Mouse (Mus musculus) limb, embryonic 13.5 days (tissue): ENCODE results near the gene Ppm1a. TPM values are rescaled to one million over a fixed set of nuclear protein-coding genes. Genes with fewer than 3 reads are reported as not detected.

Experiments
- ATAC-seq: fragments of 200-750 bp; cut with Nextera tagmentation; 2 replicates; pipeline ENCODE4 v1.8.0; 2017; ENCODE audit warnings: low read depth, moderate number of reproducible peaks, moderate TSS enrichment; ENCODE audit not compliant: low FRiP score
- H3K27ac ChIP-seq: fragments of 300-500 bp; sonication (generic); 2 replicates; pipeline ENCODE4 v1.5.1; 2015; ENCODE audit warnings: inconsistent platforms, mild to moderate bottlenecking, moderate library complexity
- H3K27me3 ChIP-seq: fragments of 300-500 bp; sonication (generic); 2 replicates; pipeline ENCODE4 v1.6.1; 2015; ENCODE audit warnings: mild to moderate bottlenecking, inconsistent platforms
- H3K36me3 ChIP-seq: fragments of 300-500 bp; sonication (generic); 2 replicates; pipeline ENCODE4 v1.6.1; 2015; ENCODE audit warnings: inconsistent platforms, mild to moderate bottlenecking, moderate library complexity
- H3K4me1 ChIP-seq: fragments of 300-500 bp; sonication (generic); 2 replicates; pipeline ENCODE4 v1.6.1; 2015; ENCODE audit warnings: inconsistent platforms
- H3K4me2 ChIP-seq: fragments of 300-500 bp; sonication (generic); replicated peaks from 2 replicates; pipeline ENCODE4 v1.6.1; 2015; ENCODE audit warnings: inconsistent platforms, mild to moderate bottlenecking, moderate library complexity
- H3K4me3 ChIP-seq: fragments of 300-500 bp; sonication (generic); 2 replicates; pipeline ENCODE4 v1.5.1; 2015; ENCODE audit warnings: moderate library complexity, mild to moderate bottlenecking, inconsistent platforms
- H3K9ac ChIP-seq: fragments of 300-500 bp; sonication (generic); 2 replicates; pipeline ENCODE4 v1.6.1; 2015; ENCODE audit warnings: mild to moderate bottlenecking, inconsistent platforms
- H3K9me3 ChIP-seq: fragments of 300-500 bp; sonication (generic); 2 replicates; pipeline ENCODE4 v1.6.1; 2016; ENCODE audit warnings: inconsistent platforms
- WGBS: fragments of 180-500 bp; shearing (Covaris S2); methylation state at CpG from one replicate; pipeline ENCODE4 v1.1.7; 2015; 5-methylcytosine and 5-hydroxymethylcytosine counted together
- polyA plus RNA-seq: library from polyadenylated mRNA; unstranded; fragments of >200 nt; fragmentation: Nextera tagmentation; extraction: Ambion mirVana; gene quantifications from 2 replicates; pipeline ENCODE4 v1.2.1, GENCODE M21; 2015

The Ppm1a gene
- polyA plus RNA-seq, 1 experiment from 2014 or later = 44.7 TPM

GRCm38 (mm10) chr12:72786986-72787385 is 29.7 kb downstream of the Ppm1a start:
- Histone ChIP-seq H3K4me2 (no peak overlapping the region), H3K27ac (no peak overlapping the region), H3K36me3 (peaks cover 47% of the 10 kb centered on the region), H3K4me3 (no peak overlapping the region), H3K4me1 (no peaks in the 10 kb centered on the region), H3K9me3 (no peaks in the 10 kb centered on the region), H3K27me3 (no peaks in the 10 kb centered on the region), H3K9ac (no peak overlapping the region)
- no peak for ATAC-seq
- WGBS = 89% methylated on average over 4 of the region's 4 CpGs

GRCm38 (mm10) chr12:72790538-72790937 is 33.3 kb downstream of the Ppm1a start:
- 77% methylated on average over 7 of the region's 7 CpGs for WGBS
- H3K27ac ChIP-seq = no peak overlapping the region
- H3K9ac ChIP-seq = no peak overlapping the region
- H3K27me3 ChIP-seq = no peaks in the 10 kb centered on the region
- no peaks in the 10 kb centered on the region for H3K4me1 ChIP-seq
- no peak for ATAC-seq
- peaks cover 52% of the 10 kb centered on the region for H3K36me3 ChIP-seq
- H3K9me3 ChIP-seq = no peaks in the 10 kb centered on the region
- no peak overlapping the region for H3K4me2 ChIP-seq
- no peak overlapping the region for H3K4me3 ChIP-seq

- Histone ChIP-seq H3K27me3 (no peaks in the 10 kb centered on the region), H3K9ac (no peak overlapping the region), H3K27ac (no peak overlapping the region), H3K9me3 (no peaks in the 10 kb centered on the region), H3K36me3 (peaks cover 47% of the 10 kb centered on the region), H3K4me2 (no peak overlapping the region), H3K4me1 (no peaks in the 10 kb centered on the region), H3K4me3 (no peak overlapping the region)
- no peak for ATAC-seq
- WGBS = 78% methylated on average over 11 of the region's 11 CpGs
These were observed 35.3 kb downstream of the Ppm1a start for GRCm38 (mm10) chr12:72792320-72793091.

GRCm38 (mm10) chr12:72793983-72794382 is 36.7 kb downstream of the Ppm1a start:
- Histone ChIP-seq H3K9ac (no peak overlapping the region), H3K4me2 (no peak overlapping the region), H3K27ac (no peak overlapping the region), H3K36me3 (peaks cover 47% of the 10 kb centered on the region), H3K4me1 (no peaks in the 10 kb centered on the region), H3K4me3 (no peak overlapping the region), H3K27me3 (no peaks in the 10 kb centered on the region), H3K9me3 (no peaks in the 10 kb centered on the region)
- no peak for ATAC-seq
- 93% methylated on average over 8 of the region's 8 CpGs for WGBS

GRCm38 (mm10) chr12:72809798-72810197 is 52.5 kb downstream of the Ppm1a start:
- no peaks in the 10 kb centered on the region for H3K36me3 ChIP-seq
- 82% methylated on average over 6 of the region's 6 CpGs for WGBS
- no peaks in the 10 kb centered on the region for H3K4me1 ChIP-seq
- peaks cover 4% of the 10 kb centered on the region; the same call in 1 of the 2 replicates for H3K9me3 ChIP-seq
- H3K9ac ChIP-seq = no peak overlapping the region
- no peak overlapping the region for H3K4me3 ChIP-seq
- H3K27ac ChIP-seq = no peak overlapping the region
- H3K27me3 ChIP-seq = no peaks in the 10 kb centered on the region
- ATAC-seq = no peak
- H3K4me2 ChIP-seq = no peak overlapping the region

GRCm38 (mm10) chr12:72811588-72811987 is 54.3 kb downstream of the Ppm1a start:
- Histone ChIP-seq H3K9me3 (peaks cover 4% of the 10 kb centered on the region; the same call in 1 of the 2 replicates), H3K4me3 (no peak overlapping the region), H3K9ac (no peak overlapping the region), H3K4me2 (no peak overlapping the region), H3K27ac (no peak overlapping the region), H3K27me3 (no peaks in the 10 kb centered on the region), H3K4me1 (no peaks in the 10 kb centered on the region), H3K36me3 (no peaks in the 10 kb centered on the region)
- no peak for ATAC-seq
- 84% methylated on average over 3 of the region's 3 CpGs for WGBS

GRCm38 (mm10) chr12:72820940-72821431 is 63.7 kb downstream of the Ppm1a start:
- 5% methylated on average over 24 of the region's 24 CpGs for WGBS
- Histone ChIP-seq H3K36me3 (no peaks in the 10 kb centered on the region), H3K4me2 (peak overlapping the region; percentile 82), H3K9ac (peak overlapping the region; percentile 57; the same call in 1 of the 2 replicates), H3K9me3 (no peaks in the 10 kb centered on the region), H3K27me3 (peaks cover 13% of the 10 kb centered on the region), H3K27ac (peak overlapping the region; percentile 44), H3K4me3 (peak overlapping the region; percentile 48), H3K4me1 (peaks cover 11% of the 10 kb centered on the region; the same call in 1 of the 2 replicates)
- ATAC-seq = peak; percentile 93

- H3K27me3 ChIP-seq = peaks cover 13% of the 10 kb centered on the region
- peaks cover 11% of the 10 kb centered on the region; the same call in 1 of the 2 replicates for H3K4me1 ChIP-seq
- H3K9ac ChIP-seq = peak overlapping the region; percentile 57; the same call in 1 of the 2 replicates
- H3K27ac ChIP-seq = peak overlapping the region; percentile 44; the same call in 1 of the 2 replicates
- H3K9me3 ChIP-seq = no peaks in the 10 kb centered on the region
- 29% methylated on average over 6 of the region's 6 CpGs for WGBS
- peak overlapping the region; percentile 82 for H3K4me2 ChIP-seq
- no peaks in the 10 kb centered on the region for H3K36me3 ChIP-seq
- H3K4me3 ChIP-seq = peak overlapping the region; percentile 48
- no peak for ATAC-seq
These were observed 64.3 kb downstream of the Ppm1a start for GRCm38 (mm10) chr12:72821589-72821988.

GRCm38 (mm10) chr12:72825656-72826055 is 68.4 kb downstream of the Ppm1a start:
- Histone ChIP-seq H3K36me3 (no peaks in the 10 kb centered on the region), H3K27me3 (peaks cover 30% of the 10 kb centered on the region), H3K27ac (no peak overlapping the region), H3K9me3 (no peaks in the 10 kb centered on the region), H3K4me3 (no peak overlapping the region), H3K9ac (no peak overlapping the region), H3K4me2 (no peak overlapping the region), H3K4me1 (peaks cover 10% of the 10 kb centered on the region; the same call in 1 of the 2 replicates)
- 51% methylated on average over 5 of the region's 5 CpGs for WGBS
- ATAC-seq = no peak

- H3K9me3 ChIP-seq = no peaks in the 10 kb centered on the region
- peaks cover 7% of the 10 kb centered on the region for H3K4me1 ChIP-seq
- no peak overlapping the region for H3K9ac ChIP-seq
- no peak for ATAC-seq
- no peak overlapping the region for H3K27ac ChIP-seq
- H3K27me3 ChIP-seq = peaks cover 45% of the 10 kb centered on the region
- H3K4me2 ChIP-seq = no peak overlapping the region
- WGBS = 69% methylated on average over 9 of the region's 9 CpGs
- no peak overlapping the region for H3K4me3 ChIP-seq
- no peaks in the 10 kb centered on the region for H3K36me3 ChIP-seq
These were observed 71.7 kb downstream of the Ppm1a start for GRCm38 (mm10) chr12:72828846-72829556.

- Histone ChIP-seq H3K9me3 (no peaks in the 10 kb centered on the region), H3K4me2 (no peak overlapping the region), H3K36me3 (no peaks in the 10 kb centered on the region), H3K4me1 (peaks cover 7% of the 10 kb centered on the region), H3K4me3 (no peak overlapping the region), H3K27ac (no peak overlapping the region), H3K27me3 (peaks cover 52% of the 10 kb centered on the region), H3K9ac (no peak overlapping the region)
- WGBS = 74% methylated on average over 20 of the region's 20 CpGs
- no peak for ATAC-seq
These were observed 72.5 kb downstream of the Ppm1a start for GRCm38 (mm10) chr12:72829777-72830176.

GRCm38 (mm10) chr12:72830317-72830716 is 73.1 kb downstream of the Ppm1a start:
- Histone ChIP-seq H3K36me3 (no peaks in the 10 kb centered on the region), H3K4me2 (no peak overlapping the region), H3K9me3 (no peaks in the 10 kb centered on the region), H3K9ac (no peak overlapping the region), H3K4me1 (peaks cover 7% of the 10 kb centered on the region), H3K27me3 (peaks cover 52% of the 10 kb centered on the region), H3K4me3 (no peak overlapping the region), H3K27ac (no peak overlapping the region)
- 77% methylated on average over 8 of the region's 8 CpGs for WGBS
- ATAC-seq = no peak
